Mouse (Mus musculus) ES-CJ7 (cell line): ENCODE measurements around the gene Ugt1a7c.
"Not testable (repeated sequence)": the region's sequence is repeated elsewhere in the genome, so short reads cannot be mapped to it uniquely, and the experiment has no call there.

Experiments used
- DNase-seq: peaks from one replicate; pipeline ENCODE4 v3.0.0; 2011; ENCODE audit warnings: low read depth, low spot score

Gene Ugt1a7c

GRCm38 (mm10) chr1:88112769-88113168 is 17.9 kb downstream of the Ugt1a7c start:
- not testable (repeated sequence) for DNase-seq

DNA sequence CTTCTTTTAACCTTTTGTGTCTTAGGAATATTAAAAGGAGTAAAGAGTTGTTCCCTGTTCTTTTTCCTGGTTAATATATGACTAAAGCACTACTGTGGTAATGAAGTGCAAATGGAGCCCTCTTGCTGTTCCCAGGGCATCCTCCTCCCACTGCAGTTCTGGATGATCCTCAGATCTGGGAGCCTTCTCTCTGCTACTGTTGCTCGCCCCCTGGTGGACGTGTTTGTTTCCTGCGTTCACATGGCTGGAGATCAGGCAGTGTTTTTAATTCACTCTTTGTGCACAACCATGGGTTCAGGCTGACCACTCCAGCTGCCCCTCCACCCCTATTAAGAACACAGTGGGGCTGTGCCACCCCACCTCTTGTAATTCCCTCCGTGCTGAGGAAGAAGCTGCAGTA is 25.7 kb downstream of the Ugt1a7c start:
- DNase-seq, result not testable (repeated sequence)

GRCm38 (mm10) chr1:88121521-88121920 is 26.7 kb downstream of the Ugt1a7c start:
- DNase-seq, result peak; percentile 25

DNA sequence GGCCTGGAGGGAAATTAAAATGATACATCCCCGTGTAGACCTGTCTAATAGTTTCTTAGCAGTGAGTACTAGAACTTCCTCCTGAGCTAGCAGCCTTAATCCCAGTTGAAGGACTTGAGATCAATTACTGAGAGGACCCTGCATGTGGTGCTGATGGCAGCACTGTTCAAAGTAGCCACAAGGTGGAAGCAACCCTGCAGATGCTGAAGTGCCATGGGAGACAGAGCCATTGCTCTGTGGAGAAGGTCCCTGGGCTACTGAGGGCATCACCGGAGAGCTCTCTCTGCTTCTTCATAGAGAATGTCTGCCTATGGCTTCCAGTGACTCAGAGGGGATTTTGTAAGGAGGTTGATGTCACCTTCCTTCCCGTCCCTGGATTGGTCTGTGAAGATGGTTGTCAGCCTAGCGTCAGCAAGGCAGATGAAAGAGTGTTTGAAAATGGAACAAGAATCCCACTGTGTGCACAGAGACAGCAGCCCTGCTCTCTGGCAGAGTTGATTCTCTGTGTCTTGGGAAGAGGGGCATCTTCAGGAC is 31.0 kb downstream of the Ugt1a7c start:
- DNase-seq, result not testable (repeated sequence)

- DNase-seq, result not testable (repeated sequence)
Measured at GRCm38 (mm10) chr1:88129091-88129490, 34.2 kb downstream of the Ugt1a7c start.

GRCm38 (mm10) chr1:88130223-88130622 is 35.4 kb downstream of the Ugt1a7c start:
- DNase-seq, result not testable (repeated sequence)

DNA sequence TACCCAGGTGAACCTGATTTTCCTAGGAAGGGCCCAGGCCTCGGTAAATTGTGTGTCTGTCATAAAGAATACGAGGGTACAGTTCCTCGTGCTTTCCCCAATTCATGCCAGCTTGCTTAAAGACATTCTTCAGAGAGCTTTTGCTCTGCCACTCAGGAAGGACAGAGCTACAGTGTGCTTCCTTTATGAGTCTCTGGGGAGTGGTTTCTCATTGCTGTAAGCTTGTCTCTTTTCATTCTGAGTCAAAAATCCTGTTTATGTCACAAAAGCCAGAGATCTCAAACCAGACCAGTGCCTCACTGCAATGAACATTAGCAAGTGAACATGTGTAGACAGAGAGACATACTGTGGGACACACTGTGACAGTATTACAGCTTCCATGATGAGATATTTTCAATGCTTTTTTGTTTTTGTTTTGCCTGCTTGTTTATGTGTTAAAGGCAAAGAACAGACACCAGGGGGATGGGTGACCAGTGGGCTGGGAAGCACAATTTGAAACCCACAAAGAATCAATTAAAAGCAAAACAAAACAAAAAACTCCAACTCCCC is 39.1 kb downstream of the Ugt1a7c start:
- no peak for DNase-seq

GRCm38 (mm10) chr1:88134457-88135011 is 39.7 kb downstream of the Ugt1a7c start, which contains the start of gene Ugt1a6a:
TSS of gene Ugt1a6a (plus strand) at chr1:88134809.
- not testable (repeated sequence) for DNase-seq

GRCm38 (mm10) chr1:88135229-88135904 is 40.5 kb downstream of the Ugt1a7c start:
- not testable (repeated sequence) for DNase-seq

DNA sequence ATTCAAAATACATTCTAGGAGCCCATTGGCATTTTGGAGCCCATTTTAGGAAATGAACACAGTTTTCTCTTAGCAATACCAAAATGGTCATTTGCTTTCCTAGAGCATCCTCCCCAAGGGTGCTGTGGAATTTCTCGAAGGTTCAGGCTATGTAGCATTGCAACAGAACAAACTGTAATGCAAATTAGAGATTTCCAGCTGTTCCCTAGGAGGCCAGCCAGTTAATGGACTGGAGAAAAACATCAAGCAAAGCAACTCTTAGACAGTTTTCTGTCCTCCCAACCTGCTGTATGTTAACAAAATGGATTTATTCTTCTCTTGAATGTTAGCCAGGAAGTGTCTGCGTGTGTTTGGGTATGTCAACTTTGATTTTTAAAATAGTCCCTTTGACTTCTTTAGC is 41.8 kb downstream of the Ugt1a7c start:
- DNase-seq, result no peak

GRCm38 (mm10) chr1:88137264-88137663 is 42.4 kb downstream of the Ugt1a7c start:
- no peak for DNase-seq

- no peak for DNase-seq
Measured at GRCm38 (mm10) chr1:88138145-88138544, 43.3 kb downstream of the Ugt1a7c start.

DNA sequence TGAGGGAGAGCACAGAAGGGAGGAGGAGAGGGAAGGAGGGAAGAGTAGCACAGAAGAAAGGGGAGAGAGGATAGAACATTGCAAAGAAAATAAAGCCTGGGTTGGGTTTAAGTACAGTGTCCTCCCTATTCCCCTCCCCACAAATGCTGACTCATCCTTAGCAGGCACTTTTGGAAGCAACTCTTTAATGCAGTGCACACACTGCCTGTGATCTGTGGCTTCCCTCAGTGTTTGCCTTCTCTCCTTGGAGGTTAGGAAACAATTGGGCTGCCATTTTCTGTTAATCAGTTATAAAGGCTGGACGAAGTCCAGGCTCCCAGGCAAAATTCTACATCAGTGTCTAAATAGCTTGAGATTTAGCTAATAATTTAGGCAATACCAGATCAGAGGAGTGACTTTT is 45.6 kb downstream of the Ugt1a7c start:
- DNase-seq, result not testable (repeated sequence)

- DNase-seq, result peak; percentile 19
Measured at GRCm38 (mm10) chr1:88143966-88144675, 49.3 kb downstream of the Ugt1a7c start.

DNA sequence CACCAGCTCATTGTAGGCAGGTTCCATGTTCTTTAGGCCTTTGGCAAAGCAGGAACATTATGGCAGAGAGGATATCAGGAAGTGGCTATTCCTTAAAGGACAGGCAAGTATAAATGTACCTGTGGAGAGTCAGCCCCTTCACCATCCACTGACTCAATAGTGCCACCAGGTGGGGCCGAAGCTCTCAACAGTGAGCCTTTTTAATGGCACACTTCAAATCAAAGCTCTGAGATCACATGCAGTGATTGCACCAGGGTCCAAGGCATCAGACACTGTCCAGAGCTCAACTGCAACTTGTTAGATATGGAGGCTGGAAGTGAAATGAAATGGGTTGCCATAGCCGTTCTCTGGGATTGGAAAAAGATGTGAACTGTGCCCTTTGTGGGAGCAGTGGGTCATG is 50.4 kb downstream of the Ugt1a7c start:
- peak; percentile 53 for DNase-seq

- peak; percentile 43 for DNase-seq
Measured at GRCm38 (mm10) chr1:88150133-88150532, 55.3 kb downstream of the Ugt1a7c start.

- no peak for DNase-seq
Measured at GRCm38 (mm10) chr1:88158430-88158829, 63.6 kb downstream of the Ugt1a7c start.

DNA sequence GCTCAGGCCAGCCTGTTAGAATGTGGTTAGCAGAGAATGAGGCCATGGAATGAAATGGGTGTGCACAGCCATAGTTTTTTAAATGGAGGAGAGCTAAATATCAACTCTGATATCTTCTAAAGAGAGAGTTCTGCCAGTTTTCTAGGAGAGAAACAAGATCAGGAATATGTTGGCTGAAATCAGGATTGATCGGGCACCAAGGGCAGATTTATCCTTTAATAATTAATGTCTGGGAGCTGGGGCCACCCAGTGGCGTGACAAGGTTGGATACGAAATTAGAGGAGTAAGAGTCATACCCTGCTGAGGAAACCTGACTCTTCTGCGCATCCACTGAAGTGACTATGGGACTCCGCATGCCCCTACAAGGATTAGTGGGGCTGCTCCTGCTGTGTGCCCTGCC is 70.8 kb downstream of the Ugt1a7c start, which contains the start of gene Ugt1a5:
TSS of gene Ugt1a5 (plus strand) at position 302 of the 400 bp plus-strand sequence.
- DNase-seq, result no peak

- not testable (repeated sequence) for DNase-seq
Measured at GRCm38 (mm10) chr1:88172190-88172589, 77.3 kb downstream of the Ugt1a7c start.

- no peak for DNase-seq
Measured at GRCm38 (mm10) chr1:88179657-88180056, 84.8 kb downstream of the Ugt1a7c start.

DNA sequence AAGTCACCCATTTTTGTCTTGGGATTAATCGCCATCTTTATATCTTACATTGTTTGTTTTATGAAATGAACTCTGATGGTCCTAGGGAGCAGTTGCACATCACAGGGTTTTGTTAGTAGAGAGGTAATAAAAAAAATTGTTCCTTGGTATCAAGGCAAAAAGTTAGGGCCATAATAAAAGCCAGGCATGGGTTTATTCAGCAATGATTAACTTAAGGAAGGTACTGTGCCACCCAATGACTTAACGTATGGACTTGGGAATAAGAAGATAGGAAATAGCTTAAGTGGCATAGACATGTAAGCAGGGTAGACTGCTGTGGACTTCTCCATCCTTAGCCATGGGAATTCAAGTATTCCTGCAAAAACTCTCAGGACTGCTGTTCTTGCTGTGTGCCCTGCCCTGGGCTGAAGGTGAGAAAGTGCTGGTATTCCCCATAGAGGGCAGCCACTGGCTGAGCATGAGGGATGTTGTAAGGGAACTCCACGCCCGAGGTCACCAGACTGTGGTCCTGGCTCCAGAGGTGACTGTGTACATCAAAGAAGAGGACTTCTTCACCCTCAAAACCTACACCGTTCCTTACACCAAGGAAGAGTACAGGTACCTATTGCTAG is 91.6 kb downstream of the Ugt1a7c start:
- DNase-seq, result no peak

GRCm38 (mm10) chr1:88192136-88192535 is 97.3 kb downstream of the Ugt1a7c start:
- DNase-seq, result no peak
